Mouse (Mus musculus) pancreas, adult 10 weeks (tissue): Measurements from ENCODE around the gene Olfr910. TPM values are rescaled to one million over a fixed set of nuclear protein-coding genes. Genes with fewer than 3 reads are reported as not detected.

Source experiments
- polyA plus RNA-seq: library from polyadenylated mRNA; stranded (reverse); fragments of 350-450 nt; fragmentation: Illumina TruSeq; extraction: RNeasy Lipid Tissue Mini Kit (QIAGEN cat#74804); gene quantifications from one replicate; pipeline ENCODE4 v1.2.3, GENCODE M21; 2015; ENCODE audit warnings: low read depth, low replicate concordance; ENCODE audit not compliant: insufficient read depth

Olfr910 gene
- not detected for polyA plus RNA-seq

DNA sequence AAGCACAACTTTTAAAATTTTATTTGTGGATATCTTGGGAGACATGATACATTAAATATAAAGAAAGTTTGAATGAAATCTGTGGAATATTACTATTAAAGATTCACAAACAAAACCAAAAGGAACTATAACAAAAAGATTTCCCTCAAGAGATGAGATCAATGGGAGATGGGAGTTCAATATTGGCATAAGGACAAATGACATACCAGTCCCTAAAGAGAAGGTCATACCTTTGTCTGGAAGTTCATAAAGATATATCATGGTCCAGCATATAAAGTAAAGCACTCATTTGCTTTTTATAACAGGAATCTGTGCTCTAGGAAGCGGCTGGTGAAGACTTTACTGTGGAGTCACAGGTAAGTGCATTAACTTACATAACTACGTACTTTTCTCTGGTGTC, at the start of gene Olfr910:
Olfr910 (plus strand) TSS at position 301 of the 400 bp plus-strand sequence.

DNA sequence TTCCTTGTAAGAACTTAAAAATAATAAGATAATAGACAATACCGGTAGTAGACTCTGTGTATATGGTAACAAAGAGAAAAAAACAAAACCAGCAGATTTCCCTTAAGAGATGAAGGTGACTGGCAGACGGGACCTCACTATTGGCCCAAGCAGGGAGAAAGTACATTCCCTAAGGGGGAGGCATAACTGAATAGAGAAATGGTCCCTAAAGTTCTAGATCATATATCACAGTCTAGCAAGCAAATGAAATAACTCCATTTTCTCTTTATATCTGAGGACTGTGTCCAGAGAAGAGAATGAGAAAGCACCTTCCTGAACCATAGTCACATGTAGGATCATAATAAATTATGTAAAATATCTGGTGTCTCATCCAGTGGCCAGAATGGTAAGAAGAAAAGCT, 42.1 kb upstream of the Olfr910 start, which contains the start of gene Olfr907:
Olfr907 (plus strand) TSS at position 301 of the 400 bp plus-strand sequence.

DNA sequence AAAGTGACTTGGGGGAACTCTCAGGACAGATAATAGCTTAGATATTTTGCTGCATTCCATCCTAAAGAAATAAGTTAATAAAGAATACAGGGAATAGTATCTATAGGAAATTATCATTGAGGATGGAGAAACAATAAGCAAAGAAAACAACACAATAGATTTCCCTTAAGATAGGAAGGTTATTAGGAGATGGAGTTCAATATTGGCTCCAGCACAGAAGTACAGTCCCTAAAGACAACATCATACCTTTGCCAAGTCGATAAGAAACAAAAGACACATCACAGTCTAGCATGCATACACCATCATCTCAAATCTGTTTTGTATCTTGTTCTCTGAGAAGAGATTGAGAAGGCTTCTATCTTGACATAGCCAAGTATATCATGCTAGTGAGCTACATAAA, 16.4 kb upstream of the Olfr910 start, which contains the start of gene Olfr911-ps1:
Olfr911-ps1 (plus strand) TSS at position 301 of the 400 bp plus-strand sequence.

DNA sequence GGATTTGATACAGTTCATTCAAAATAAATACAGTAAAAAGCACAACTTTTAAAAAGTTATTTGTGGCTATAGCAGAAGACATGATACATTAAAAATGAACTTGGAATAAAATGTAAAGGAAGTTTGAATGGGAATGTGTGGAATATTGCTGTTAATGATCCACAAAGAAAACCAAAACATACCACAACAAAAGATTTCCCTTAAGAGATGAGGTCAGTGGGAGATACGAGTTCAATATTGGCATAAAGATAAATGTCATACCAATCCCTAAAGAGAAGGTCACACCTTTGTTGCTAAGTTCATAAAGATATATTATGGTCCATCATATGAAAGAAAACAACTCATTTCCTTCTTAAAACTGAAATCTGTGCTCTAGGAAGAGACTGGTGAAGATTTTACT, 42.2 kb downstream of the Olfr910 start, which contains the start of gene Olfr912:
Olfr912 (plus strand) TSS at position 301 of the 400 bp plus-strand sequence.

Other genes starting within 250 kb of the Olfr910 start
- not detected for gene Olfr896-ps1, start 246.7 kb upstream of the Olfr910 start, polyA plus RNA-seq
- not detected for gene Olfr25, start 208.8 kb upstream of the Olfr910 start, polyA plus RNA-seq
- not detected for gene Olfr898, start 189.4 kb upstream of the Olfr910 start, polyA plus RNA-seq
- not detected for gene Olfr250, start 171.0 kb upstream of the Olfr910 start, polyA plus RNA-seq
- not detected for gene Olfr251, start 160.8 kb upstream of the Olfr910 start, polyA plus RNA-seq
- gene Olfr147, start 136.2 kb upstream of the Olfr910 start, polyA plus RNA-seq: not detected
- gene Olfr901, start 108.4 kb upstream of the Olfr910 start, polyA plus RNA-seq: not detected
- gene Olfr902, start 90.2 kb upstream of the Olfr910 start, polyA plus RNA-seq: not detected
- not detected for gene Olfr904, start 74.7 kb upstream of the Olfr910 start, polyA plus RNA-seq
- not detected for gene Olfr905, start 66.7 kb upstream of the Olfr910 start, polyA plus RNA-seq
- not detected for gene Olfr906, start 50.8 kb upstream of the Olfr910 start, polyA plus RNA-seq
- gene Olfr907, start 42.0 kb upstream of the Olfr910 start, polyA plus RNA-seq: not detected
- not detected for gene Olfr911-ps1, start 16.3 kb upstream of the Olfr910 start, polyA plus RNA-seq
- not detected for gene Olfr912, start 42.3 kb downstream of the Olfr910 start, polyA plus RNA-seq
- not detected for gene Olfr913, start 54.9 kb downstream of the Olfr910 start, polyA plus RNA-seq
- not detected for gene Olfr914, start 67.3 kb downstream of the Olfr910 start, polyA plus RNA-seq
- gene Olfr916, start 122.0 kb downstream of the Olfr910 start, polyA plus RNA-seq: not detected
- gene Olfr917, start 128.0 kb downstream of the Olfr910 start, polyA plus RNA-seq: not detected
- not detected for gene Olfr918, start 136.8 kb downstream of the Olfr910 start, polyA plus RNA-seq
- not detected for gene Olfr919, start 165.8 kb downstream of the Olfr910 start, polyA plus RNA-seq
- 11.3 TPM for gene Vwa5a, start 180.4 kb downstream of the Olfr910 start, polyA plus RNA-seq
- gene Olfr920, start 214.4 kb downstream of the Olfr910 start, polyA plus RNA-seq: not detected
- not detected for gene Olfr921, start 235.2 kb downstream of the Olfr910 start, polyA plus RNA-seq